Mouse (Mus musculus) A20 (cell line): ENCODE measurements around the gene Il7r.
"Not testable (repeated sequence)": the region's sequence is repeated elsewhere in the genome, so short reads cannot be mapped to it uniquely, and the experiment has no call there.

Source experiments
- DNase-seq: peaks from one replicate; pipeline ENCODE4 v3.0.0-alpha.2; 2011; ENCODE audit warnings: low read depth, low spot score

Il7r gene

DNA sequence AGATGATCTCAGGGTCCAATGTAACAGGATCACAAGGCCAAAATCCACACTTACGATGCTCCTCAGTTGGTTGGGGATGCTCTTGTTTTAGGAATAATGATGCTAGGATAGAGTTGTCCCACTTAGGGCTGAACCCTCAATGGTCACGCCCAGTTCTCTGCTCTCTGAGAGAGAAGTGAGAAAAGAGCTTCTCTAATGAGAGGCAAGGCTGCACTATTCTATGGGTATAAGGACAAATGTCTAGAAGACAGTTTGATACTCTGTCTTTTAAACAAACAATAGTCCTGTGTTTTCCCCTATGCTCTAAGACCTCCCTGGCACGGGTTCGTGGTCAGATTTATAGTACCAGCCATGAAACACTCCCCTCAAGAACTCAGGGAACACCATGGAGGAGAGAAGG lies at the start of gene Il7r:
Il7r (minus strand) TSS at position 101 of the 400 bp plus-strand sequence.
- no peak for DNase-seq

DNA sequence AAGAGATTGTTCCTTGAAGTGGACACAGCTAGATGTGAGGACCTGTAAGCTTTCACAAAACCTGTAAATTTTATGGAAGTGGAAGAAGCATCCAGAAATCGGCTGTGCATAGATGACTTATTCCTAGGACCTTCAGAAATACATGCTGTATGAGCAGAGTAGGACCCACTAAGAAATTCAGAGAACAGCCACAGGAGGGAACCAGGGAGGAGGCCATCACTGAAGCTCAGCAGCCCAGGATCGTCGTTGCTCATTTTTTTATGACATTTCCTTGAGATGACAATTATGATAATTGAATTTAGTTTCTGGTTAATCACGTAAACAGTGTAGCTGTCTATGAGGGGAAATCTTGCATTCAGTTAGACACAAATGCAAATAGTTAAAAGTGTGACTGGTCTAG lies 47.3 kb upstream of the Il7r start:
- no peak for DNase-seq

DNA sequence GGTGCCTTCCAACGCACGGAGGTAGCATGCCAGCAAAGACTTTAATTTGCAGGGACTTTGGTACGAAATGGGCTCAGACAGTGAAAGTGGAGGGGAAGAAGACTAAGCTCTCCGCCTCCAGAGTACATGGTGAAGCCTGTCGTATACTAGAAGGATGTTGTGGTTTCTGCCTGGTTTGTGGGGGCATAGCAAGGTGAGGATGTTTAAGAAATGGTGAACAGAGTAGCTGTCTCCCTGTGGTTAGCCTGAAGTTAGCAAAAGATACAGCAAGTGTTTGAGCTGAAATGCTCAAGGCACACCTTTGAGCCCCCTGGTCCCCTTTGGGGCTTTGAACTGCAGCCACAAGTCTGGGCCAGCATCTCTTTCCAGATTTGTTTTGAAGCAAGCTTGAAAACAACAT lies 44.8 kb upstream of the Il7r start:
- DNase-seq: no peak

DNA sequence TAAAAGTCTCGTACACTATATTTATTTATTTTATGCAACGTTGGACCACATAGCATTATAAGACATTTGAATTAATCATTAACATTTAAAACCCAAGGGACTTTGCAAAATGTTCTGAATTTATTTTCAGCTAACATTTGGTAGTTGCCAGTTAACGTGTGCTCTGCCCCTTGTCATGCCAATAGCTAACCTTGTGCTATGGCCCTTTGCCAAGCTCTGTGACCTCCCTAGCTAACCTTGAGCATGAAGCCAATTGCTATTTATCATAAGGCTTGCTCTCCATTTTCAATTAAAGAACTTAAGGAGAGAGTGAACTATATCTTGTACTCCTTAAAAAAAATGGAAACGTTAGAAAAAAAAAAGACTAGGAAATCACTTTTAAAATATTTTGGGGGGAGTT lies 43.4 kb upstream of the Il7r start:
- no peak for DNase-seq

DNA sequence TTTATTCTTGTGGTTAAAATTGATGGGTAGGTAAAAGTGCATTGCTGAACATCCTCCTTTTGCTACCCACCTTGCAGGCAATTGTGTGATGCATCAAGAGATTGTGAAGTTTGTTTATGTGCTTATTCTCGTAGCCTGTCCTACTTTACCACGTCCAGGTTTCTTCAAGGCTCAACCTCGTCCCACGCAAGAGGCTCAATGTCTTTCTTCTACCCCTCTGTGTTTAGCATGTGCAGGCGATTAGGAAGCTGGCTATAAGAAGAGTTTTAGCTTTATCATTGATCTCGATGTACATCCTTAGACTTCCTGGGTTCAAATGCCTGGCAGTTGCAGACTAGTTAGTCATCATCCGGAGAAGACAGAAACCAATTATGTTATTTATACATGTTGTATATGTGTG lies 42.7 kb upstream of the Il7r start:
- no peak for DNase-seq

GRCm38 (mm10) chr15:9571896-9572295 lies 41.9 kb upstream of the Il7r start:
- peak; percentile 4 for DNase-seq

GRCm38 (mm10) chr15:9567316-9567715 lies 37.3 kb upstream of the Il7r start:
- DNase-seq: no peak

DNA sequence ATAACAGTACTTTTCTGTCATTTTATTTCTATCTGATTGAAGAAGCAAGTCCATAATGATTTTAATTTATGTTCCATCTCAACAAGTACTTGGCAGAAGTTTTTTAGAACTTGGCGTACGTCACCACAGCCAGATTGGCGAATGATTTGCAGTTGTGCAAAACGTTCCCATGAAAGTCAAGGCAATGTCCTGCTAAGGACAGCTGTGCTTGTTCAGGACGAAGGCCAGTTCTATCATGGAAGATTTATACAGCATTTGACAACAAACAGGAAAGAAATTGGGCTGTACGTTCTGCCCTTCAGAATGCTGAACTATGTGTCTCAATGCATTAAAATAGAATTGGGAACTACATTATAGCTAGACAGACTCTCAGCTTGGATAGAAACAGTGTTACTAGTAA lies 35.4 kb upstream of the Il7r start:
- no peak for DNase-seq

DNA sequence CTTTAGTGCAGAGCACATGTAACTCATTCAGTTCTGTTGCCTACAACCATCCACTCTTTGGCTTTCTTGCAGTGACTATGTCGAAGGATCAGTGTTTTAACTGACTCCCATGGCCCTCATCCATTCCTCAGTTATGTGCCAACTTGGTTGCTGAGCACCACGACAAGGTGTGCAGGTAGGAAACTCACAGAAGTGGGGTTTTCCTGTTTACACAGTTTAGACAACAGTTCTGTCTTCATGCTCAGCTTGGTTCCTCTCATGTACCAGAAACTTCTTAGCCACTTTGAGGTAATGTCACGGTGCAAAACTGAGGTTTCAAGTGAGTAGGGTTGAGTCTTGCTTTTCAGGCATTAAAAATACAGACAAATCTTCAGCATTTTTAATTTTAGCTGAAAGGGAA lies 34.2 kb upstream of the Il7r start:
- no peak for DNase-seq

- not testable (repeated sequence) for DNase-seq
These were observed 27.3 kb upstream of the Il7r start for GRCm38 (mm10) chr15:9557264-9557663.

GRCm38 (mm10) chr15:9548951-9549350 lies 19.0 kb upstream of the Il7r start:
- DNase-seq: no peak

DNA sequence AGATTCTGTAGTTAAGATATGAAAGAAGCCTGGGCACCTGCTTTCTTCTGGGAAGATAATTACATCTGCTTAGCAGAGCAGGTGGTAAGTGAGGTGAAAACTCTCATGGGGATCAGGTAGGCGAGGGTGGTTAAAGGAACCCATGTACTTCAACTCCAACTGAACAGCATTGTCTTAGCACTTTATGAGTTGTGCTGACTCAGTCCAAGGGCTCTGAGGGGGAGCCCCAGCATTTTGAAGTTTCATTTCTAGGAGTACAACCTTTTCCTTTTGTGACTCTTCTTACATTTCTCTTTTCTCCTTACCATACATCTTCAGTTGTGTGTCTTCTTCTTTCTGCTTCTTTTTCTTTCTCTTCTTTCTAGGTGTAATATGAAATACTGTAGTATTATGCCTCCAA lies 5.2 kb upstream of the Il7r start:
- no peak for DNase-seq

- DNase-seq: no peak
These were observed 3.5 kb upstream of the Il7r start for GRCm38 (mm10) chr15:9533356-9533902.

DNA sequence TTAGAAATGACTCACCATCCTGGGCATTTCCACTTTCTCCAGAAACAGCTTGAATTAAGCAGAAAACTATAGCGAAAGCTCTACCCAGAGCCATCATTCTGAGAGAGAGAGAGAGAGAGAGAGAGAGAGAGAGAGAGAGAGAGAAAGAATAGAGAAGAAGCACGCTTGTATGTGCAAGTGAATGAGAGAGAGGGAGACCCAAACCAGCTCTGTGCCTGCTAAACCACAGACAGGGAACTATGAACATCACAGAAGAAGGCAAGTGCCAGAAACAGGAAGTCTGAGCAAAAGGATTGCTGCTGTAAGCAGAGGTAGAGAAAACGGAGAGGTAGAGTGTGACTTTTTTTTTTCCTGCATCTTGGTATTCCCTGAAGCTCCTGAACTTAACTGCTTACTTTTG lies 330 bp downstream of the Il7r start:
- no peak for DNase-seq

- DNase-seq: no peak
These were observed 1.6 kb downstream of the Il7r start for GRCm38 (mm10) chr15:9528186-9528935.

- no peak for DNase-seq
These were observed 3.6 kb downstream of the Il7r start for GRCm38 (mm10) chr15:9526412-9526811.

- DNase-seq: no peak
These were observed 5.1 kb downstream of the Il7r start for GRCm38 (mm10) chr15:9524907-9525306.

GRCm38 (mm10) chr15:9523956-9524355 lies 6.0 kb downstream of the Il7r start:
- DNase-seq: no peak

GRCm38 (mm10) chr15:9523059-9523458 lies 6.9 kb downstream of the Il7r start:
- DNase-seq: no peak

GRCm38 (mm10) chr15:9492077-9492476 lies 37.9 kb downstream of the Il7r start:
- no peak for DNase-seq

- DNase-seq: no peak
These were observed 40.4 kb downstream of the Il7r start for GRCm38 (mm10) chr15:9489417-9490118.

GRCm38 (mm10) chr15:9473188-9473587 lies 56.8 kb downstream of the Il7r start:
- DNase-seq: no peak

GRCm38 (mm10) chr15:9472618-9473017 lies 57.4 kb downstream of the Il7r start:
- no peak for DNase-seq
